Mouse (Mus musculus): ENCODE results near the gene Gm39566.

Gm39566 gene

DNA sequence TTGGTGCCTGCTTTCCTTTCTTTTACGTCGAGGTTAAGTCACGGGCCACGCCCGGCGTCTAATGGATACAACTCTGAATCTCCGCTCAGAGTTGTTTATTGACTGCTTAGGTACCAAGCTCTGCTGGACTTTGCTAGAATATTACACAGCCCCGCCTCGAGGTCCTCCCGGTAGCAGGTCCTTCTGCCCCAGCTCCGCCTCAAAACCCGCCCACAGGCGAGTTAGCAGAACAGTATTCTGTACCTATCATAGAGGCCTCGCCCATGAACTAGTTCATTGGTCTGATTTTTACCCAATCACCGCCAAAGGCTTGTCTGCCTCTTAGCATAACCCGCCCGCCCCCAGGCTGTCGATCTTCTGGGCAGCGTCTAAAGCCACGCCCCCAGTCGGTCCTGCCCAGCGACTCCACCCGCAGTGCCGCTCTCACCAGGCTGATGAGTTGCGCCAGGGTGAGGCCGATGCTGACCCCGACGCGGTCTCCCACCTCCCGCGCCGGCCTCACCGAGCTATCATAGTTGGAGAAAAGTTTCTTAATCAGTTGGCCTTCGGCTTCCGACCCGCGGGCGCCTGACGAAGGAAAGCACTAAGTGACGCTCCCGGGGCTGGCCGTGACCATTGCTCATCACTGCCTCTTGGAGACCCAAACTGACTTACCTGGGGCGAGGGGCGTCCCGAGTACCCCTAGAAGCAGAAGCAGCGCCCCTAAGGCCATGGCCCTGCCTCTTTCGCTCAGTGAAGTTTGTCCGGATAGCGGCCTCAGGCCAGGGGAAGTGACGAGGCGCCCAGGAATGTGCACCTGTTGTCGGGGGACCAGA is 19.7 kb downstream of the Gm39566 start, which contains the start of gene Chrnb1:
Chrnb1 (minus strand) TSS at position 776 of the 815 bp plus-strand sequence.
- DNase-seq, result peak; percentile 98

DNA sequence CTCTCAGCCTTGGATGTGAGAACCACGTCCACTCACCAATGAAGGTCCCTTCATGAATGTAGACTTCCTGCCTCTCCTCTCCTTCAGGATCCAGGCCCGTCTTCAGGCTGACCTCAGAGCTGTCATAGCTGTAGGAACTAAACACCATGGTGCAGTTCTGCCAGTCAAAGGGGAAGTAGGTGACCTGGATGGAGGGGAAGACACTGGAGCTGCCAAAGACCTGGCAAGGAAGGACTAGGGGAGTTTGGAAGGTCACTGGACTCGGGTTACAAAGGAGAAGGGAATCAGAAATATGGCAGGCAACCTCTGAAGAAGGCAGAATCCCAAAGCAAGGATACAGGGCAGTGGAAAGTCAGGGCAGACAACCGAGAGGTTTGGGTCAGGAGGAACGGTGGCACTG is 21.7 kb downstream of the Gm39566 start:
- no peak for DNase-seq

DNA sequence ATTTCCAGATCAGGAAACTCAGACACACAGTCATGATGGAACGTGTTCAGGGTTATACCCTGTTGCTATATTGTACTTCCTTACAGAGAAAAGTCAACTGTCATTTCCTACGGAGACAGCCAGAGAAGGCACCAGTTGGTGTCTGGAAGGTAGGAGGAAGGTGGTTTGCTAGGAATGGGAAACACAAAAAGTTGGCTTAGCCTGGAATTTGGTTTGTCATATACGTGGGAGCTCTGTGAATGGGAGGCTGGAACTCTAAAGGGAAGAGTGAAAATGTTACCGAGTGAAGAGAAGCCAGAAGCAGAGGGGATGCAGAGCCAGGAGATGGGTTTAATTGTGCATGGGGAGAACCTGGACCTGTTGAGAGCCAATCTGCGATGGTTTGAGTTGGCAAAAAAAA is 23.7 kb downstream of the Gm39566 start:
- DNase-seq, result no peak

DNA sequence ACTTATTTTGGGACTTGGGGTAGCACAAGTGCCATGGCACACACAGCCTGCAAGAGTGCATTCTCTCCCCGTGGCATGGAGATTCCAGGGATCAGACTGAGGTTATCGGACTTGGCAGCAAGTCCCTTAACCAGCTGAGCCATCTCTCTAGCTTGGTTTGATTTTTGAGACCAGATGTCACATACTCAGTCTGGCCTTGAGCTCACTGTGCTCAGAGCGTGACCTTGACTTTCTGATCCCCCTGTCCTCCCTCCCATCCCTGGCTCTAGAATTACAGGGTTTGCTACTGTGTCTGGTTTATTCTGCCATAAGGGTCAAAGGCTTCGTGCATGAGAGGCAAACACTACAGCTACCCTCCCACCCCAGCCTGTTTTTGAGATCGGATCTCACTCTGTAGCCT is 25.7 kb downstream of the Gm39566 start:
- DNase-seq, result no peak

DNA sequence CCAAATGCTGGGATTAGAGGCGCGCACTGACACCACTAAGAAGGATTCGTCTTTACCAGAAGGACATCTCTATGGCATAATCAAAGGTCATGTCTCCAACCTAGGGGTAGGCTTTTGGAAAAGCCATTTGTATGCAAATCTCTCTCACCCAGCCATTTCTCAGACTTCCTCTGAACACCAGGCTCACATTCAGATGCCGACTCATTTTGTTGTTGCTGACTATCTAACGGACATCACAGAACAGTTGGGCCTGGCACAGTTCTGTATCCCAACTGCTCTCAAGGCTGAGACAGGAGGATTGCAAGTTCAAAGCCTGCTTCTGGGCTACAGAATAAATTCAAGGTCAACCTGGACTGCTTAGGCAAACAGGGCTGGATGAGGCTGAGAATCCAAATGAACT is 27.8 kb downstream of the Gm39566 start:
- no peak for DNase-seq

DNA sequence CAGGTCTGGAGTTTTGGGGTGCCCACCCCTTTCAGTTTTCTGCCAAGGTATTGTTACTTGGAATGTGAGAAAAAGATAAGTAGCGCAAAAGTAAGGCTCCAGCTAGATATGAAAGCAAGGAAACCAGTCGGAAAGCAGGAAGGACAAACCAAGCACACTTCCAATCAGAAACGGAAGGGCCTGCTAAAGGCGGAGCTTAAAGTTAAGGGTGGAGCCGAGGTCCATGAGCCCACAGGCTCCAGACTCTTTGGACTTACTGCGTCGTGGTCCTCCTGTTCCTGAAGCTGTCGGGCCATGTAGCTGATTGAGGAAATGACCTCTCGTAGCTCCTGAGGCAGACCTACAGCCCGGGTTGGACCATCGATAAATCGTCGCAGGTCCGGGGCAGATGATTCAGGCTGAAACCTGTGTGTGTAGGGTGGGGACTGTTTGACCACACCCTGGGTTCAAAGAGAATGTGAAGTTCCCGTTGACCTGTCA is 30.3 kb downstream of the Gm39566 start:
- peak; percentile 58 for DNase-seq

DNA sequence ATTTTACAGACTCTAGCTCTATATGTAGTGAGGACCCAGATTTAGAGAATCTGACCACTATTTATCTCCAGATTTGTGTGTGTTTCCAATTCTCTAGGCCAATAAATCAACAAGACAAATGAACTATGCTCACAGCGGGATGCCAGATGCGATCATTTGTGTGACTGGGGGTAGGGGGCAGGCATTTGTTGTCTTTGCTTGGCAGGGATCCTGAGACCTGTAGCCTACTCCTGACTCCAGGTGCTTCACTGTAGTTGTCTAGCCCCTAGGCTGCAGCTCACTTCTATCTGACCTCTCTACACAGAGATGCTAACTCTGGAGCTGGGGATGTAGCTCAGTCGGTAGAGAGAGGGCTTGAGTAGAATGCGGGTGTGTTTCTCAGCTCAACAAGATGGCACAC is 33.3 kb downstream of the Gm39566 start:
- DNase-seq, result no peak

DNA sequence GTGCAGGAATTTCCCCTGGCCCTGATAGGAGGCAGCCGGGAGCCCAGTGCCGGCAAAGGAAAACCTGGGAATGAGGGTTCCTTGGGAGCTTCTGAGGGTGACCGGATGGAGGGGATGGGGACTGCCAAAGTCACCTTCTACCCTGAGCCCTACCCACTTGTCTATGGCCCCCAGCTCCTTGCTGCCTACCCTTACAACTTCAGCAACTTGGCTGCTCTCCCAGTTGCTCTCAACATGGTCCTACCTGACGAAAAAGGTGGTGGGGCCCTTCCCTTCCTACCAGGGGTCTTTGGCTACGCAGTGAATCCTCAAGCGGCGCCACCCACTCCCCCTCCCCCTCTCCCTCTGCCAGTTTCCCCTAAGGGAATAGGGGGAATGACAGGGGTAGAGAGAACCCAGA is 36.1 kb downstream of the Gm39566 start:
- DNase-seq, result no peak

DNA sequence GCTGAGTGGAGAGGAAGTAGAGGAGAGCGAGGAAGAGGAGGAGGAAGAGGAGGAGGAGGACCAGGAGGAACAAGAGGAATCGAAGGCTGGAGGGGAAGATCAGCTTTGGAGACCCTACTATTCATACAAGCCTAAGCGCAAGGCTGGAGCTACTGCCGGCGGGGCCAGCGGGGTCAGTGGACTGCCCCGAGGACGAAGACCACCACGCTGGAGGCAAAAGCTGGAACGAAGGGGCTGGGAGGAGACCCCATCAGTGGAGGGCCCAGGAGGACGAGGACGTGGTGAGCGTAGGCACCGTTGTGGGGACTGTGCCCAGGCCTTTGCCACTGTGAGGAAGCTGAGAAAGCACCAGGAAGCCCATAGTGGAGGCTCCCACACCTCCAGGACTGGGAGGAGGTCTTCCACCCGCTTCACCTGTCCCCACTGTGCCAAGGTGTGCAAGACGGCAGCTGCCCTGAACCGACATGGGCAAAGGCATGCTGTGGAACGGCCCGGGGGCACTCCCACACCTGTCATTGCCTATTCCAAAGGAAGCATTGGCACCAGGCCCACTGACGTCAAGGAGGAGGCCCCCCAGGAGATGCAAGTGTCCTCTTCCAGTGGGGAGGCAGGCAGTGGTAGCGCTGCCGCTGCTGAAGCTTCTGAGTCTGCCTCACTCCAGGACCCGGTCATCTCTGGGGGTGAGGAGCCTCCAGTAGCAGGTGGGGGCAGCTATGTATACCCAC is 36.7 kb downstream of the Gm39566 start:
- DNase-seq, result peak; percentile 47

DNA sequence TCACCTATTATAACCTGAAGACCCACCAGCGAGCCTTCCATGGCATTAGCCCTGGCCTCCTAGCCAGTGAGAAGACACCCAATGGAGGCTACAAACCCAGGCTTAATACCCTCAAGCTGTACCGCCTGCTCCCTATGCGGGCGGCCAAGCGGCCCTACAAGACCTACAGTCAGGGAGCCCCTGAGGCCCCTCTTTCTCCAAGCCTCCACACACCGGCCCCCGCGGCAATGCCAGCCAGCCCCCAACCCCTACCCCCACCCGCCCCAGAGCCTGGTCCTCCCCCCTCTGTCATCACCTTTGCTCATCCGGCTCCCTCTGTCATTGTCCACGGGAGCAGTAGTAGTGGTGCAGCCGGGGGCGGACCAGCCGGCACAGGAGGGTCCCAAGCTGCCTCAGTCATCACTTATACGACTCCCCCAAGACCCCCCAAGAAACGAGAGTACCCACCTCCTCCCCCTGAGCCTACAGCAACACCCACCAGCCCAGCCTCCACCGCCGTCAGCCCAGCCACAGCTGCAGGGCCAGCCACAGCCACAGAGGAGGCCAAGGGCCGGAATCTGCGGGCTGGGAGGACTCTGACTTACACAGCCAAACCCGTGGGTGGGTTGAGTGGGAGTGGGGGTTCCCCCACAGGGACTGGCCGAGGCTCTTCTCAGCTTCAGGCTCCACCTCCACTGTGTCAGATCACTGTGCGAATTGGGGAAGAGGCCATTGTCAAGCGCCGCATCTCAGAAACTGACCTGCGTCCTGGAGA is 37.4 kb downstream of the Gm39566 start:
- no peak for DNase-seq

DNA sequence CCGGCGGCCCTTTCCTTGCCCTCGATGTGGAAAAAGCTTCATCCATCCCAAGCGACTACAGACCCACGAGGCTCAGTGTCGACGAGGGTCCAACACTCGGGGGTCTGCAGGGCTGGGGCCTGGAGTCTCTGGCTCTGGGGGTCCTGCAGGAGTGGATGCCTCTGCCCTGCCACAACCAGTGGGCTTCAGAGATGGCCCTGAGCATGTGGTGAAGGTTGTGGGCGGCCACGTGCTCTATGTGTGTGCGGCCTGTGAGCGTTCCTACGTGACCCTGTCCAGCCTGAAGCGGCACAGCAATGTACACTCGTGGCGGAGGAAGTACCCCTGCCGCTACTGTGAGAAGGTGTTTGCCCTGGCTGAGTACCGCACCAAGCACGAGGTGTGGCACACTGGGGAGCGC is 38.6 kb downstream of the Gm39566 start:
- no peak for DNase-seq

DNA sequence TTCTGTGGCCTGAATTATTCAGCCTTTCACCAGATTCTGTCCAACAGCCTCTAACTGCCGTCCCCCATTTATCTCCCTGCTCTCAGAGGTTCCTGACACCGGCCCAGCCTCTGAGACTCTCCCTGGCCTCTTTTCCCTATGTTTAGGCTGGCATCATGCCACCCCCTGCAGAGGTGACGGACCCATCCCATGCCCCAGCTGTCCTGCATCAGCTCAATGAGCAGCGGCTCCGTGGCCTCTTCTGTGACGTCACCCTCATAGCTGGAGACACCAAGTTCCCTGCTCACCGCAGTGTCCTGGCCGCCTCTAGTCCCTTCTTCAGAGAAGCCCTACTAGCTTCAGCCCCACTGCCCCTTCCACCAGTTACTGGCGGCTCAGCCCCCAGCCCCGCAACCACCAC is 39.4 kb downstream of the Gm39566 start:
- no peak for DNase-seq

DNA sequence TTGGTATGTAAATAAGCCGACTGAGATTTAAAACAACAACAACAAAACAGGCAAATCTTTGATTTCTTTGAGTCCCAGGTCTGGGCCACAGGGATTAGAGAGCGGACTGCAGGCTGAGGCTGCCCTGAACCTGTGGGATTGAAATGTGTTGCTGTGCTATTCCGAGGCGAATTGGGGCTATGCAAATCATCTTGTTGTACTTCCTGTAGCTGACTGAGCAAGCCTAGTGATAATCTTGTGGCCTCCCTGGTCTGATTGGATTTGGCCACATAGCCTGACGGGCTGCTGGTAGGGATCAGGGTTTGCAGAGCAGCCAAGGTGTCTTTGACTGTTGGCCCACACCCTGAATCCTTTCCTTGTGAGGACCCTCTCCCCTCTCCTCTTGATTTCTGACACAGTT is 40.1 kb downstream of the Gm39566 start:
- no peak for DNase-seq

DNA sequence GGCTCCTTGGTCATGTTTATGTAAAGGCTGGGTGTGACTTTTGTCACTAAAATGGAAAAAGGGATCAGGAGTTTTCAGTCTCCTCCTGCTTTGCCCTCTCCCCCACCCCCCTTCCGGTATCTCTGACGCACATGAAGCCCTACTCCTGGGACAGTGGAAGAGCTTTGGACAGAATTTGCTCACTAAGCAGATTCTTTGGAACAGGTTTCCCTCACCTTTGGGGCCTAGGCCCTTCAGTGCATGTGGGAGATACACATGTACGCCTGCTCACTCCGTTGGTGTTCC is 47.5 kb downstream of the Gm39566 start:
- DNase-seq, result no peak

DNA sequence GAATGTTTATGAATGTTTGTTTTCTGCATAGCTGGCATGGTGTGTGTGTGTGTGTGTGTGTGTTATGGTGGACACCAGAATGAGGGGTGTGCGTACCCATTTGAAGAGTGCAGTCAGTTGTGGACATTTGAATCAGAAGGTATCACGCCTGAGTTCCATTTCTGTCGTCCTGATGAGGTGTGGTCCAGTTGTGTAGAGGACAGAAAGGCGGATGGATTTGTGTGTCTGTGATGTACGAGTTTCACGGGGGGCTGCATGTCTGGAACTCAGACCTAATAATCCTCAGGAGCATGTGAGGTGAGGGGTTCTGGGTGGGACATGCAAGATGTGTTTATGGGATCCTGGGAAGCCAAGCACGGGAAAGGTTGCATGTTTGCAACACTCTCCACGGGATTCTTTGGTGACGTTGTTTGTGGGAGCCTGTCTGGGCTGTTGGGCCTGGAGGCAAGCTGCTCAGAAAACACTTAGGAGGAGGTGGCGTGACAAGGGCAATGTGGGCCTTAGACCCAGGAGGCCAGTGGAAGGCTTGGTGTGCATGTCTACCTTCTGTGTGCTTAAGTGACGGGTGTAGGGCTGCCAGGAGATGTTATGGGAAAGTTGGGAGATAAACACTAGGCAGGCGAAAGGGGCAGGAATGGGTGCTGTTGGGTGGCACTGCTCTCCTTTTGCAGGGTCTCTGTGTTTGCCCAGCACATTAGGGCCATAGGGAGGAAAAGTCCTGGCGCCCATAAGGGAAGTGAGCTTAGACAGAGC is 48.0 kb downstream of the Gm39566 start:
- DNase-seq, result no peak

DNA sequence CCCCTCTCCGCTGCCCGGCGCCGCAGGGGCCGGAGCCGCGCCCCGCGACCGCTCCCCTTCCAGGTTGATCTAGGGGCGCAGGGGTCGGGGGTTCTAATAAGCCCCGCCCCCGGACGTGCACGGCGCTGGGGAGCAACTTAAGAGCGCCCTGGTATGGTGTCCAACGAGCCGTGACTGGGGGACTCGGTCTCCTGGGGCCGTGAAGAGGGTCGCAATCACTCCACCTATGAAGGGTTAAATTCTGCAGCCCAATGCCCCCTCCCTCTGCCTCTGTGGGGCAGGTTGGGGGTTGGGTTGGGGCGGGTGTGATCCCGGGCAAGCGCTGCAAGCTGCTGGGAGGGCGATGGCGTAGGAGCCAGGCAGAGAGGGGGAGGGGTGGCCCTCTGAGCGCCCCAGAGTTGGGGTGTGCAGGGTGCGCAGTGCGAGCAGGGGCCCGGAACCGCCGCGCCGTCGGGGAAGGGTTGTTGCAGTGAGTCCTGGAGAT is 48.9 kb downstream of the Gm39566 start:
- DNase-seq, result peak; percentile 82

DNA sequence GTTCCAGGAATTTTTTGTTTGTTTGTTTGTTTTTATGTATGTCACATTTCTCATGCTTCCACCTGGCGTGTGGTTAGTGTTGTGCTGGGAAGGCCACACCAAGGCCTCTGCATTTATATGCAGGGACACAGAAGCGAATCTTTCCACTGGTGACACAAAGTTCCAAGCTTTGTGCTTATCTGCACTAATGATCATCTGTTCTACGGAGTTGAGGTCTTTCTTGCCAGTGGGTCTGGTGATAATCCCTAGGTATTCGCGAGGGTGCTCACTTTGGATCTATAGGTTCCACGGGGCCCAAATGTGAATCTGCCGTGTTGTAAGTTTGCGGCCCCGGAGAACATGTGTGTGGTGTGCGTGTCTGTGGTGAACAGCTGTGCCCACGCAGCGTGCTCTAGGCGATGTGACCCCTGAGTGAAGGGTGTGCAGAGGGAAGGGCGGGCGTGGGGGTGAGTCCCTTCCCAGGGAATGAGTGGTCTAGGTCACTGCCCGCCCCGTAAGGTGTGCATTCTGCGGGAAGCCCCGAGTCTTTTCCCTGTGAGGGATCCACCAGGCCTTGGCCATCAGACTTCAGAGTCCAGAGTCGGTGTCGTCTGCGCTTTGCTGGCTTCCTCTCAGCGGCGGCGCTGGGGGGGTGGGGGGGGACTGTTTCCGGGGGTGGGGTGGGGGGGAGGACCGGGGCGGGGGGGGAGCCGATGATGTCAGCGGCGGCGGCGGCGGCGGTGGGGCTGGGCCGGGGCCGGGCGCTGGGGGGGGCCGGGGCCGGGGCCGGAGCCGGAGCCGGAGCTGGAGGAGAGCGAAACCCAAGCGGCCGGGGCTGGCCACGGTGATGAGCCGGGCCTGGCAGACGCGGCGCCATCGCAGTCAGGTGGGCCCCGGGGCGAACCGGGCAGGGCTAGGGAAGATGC is 49.6 kb downstream of the Gm39566 start, which contains the start of gene Zbtb4:
Zbtb4 (plus strand) TSS at position 692 of the 905 bp plus-strand sequence.
- DNase-seq, result peak; percentile 71

DNA sequence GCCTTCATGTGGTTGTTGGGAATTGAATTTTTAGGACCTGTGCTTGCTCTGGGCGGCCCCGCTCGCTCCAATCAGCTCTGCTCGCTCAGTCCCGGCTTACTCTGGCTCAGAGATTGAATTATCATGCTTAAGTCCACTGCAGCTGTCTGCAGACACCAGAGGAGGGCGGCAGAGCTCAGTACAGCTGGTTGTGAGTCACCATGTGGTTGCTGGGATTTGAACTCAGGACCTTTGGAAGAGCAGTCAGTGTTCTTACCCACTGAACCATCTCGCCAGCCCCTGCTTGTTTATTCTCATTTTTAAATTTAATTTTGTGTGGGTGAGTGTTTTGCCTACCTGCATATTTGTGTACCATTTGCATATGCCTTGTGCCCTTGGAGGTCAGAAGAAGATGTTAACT is 51.5 kb downstream of the Gm39566 start:
- DNase-seq, result no peak

DNA sequence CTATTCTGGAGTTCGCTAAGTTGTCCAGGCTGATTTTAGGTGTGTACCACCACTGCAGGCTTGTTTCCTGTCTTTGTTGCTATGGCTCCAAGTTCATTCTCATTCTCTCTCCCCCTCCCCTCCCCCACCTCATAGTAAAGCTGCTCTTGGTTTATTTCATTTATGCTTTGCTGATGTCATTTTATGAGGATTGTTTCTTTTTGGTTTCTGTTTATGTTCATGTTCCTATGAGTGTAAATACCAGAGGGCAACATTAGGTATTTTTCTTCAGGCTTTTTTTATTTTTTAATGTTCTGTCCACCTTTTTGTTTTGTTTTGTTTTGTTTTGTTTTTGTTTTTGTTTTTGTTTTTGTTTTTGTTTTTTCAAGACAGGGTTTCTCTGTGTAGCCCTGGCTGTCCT is 53.2 kb downstream of the Gm39566 start, which contains the start of gene Slc35g3:
Slc35g3 (minus strand) TSS at position 101 of the 400 bp plus-strand sequence.
- DNase-seq, result no peak

Measured in kidney, postnatal 14 days (tissue).